Mouse (Mus musculus): Measurements from ENCODE around the gene Tjp3. TPM values are rescaled to one million over a fixed set of nuclear protein-coding genes. Genes with fewer than 3 reads are reported as not detected.
A peak's percentile ranks its signal among the peaks of the same experiment; 100 is the strongest.

Gene Tjp3
- total RNA-seq, 2 experiments from 2014 or later = 0.14 to 0.36 TPM

DNA sequence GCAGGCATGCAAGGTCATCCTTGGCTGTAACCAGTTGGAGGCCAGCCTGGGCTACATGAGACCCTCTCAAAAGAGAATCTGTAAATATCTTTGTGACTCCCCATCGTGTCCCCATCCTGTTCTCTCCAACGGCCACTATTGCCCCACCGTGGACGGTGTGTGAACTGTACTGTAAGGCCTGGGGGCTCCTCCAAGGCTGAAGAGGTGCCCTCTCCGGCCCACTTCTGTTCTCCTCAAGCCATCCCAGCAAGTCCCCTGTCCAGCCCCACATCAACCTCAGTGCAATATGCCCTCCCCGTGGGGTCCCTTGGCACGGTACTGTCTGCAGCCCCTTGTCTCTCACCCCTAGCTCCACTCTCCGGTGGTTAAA lies 27.9 kb upstream of the Tjp3 start:
- no peak for DNase-seq

DNA sequence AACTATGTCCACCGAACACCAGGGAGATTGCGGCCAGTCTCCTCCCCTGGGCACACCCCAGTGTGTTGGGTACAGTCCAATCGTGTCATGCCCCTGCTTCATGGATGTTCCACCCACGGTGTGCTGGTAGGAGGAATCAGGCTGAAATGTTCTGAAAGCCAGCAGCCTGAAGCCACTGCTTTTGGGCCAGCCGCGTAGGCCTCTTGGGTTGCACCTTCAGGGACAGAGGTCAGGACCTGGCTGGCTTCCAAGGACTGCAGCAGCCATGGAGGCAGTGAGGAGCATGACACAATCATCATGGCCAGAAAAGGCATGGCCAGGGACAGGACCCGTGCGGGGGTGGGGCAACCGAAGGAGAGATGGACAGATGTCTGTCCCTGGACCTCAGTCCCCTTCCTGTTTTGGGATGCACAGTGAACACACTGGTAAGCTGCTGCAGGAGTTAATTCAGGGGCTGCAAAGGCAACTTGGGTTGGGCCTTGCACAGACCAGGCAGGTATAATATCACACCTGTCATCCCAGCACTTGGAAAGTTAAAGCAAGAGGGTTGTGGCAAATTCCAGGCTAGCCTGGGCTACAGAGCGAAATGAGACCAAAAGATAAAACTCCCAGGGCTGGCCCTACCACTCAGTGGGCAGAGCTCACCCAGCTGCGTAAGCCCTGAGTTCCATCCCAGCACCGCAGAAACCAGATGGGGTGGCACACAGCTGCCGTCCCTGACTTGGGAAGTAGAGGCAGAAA lies 27.4 kb upstream of the Tjp3 start:
- peak; percentile 14 for DNase-seq

DNA sequence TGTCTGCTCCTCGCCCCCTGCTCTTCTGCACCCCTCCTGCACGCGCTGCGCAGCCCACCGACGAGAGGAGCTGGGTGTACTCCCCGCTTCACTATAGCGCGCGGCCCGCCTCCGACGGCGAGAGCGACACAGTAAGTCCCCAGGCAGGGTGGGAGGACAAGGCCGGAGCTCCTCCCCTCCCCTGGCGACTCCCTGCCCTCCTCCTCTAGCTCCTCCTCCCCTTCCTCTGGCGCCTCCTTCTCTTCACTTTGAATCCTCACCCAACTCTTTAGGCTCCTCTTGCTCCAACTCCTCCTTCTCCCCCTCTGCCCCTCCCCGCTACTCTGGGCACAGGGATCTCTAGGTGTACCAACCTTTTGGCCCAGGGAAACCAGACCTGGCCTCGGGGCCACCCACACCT lies 25.9 kb upstream of the Tjp3 start:
- DNase-seq = no peak

DNA sequence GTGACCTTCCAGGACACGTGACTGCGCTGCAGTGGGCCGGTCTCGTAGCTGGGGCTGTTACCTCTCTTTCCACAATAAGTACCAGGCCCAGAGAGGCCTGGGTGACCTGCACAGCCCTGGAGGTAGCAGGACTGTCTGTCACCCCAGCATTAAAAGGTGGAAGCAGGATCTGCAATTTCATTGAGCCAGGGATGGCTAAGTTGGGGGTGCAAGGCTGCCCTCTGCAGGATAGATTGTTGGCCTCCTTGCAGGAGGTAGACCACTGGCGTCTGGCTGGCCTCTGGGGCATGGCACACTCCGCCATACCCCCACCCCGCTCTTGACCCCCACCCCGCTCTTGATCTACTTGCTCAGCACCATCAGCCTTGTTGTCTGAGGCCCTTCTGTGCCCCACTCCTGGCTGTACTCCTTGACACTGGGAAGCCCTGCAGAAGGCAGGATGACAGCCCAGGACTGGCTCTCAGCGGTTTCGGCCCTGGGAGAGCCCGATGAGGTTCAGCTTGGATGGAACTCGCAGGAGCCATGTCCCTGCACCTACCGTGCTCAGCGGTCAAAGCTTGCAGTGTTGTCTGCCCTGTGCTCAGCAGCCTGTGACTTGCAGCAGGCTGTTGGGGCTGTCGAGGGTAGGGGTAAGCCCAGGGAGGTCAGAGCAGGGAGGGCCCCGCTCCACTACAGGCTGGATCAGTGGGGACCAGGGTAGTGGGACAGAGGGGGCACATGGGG lies 25.1 kb upstream of the Tjp3 start:
- DNase-seq = peak; percentile 19

DNA sequence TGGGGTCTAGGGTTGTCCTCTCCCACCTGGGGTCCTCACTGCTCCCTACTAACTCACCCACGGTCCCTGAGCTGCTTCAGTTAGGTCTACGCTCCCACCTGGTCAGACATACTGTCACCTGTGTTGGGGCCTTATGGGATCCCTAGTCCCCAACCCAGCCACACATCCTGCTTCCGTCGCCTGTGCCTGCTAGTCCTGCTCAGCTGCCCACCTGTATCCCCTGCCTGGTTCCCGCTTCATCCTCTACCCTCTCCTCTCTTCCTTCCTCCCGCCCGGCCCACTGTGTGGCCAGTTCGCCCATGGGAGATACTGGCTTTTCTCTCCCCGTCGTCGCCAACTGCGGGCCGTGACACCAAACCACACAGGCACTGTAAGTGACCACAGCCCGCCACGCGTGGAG lies 24.2 kb upstream of the Tjp3 start:
- DNase-seq = no peak

DNA sequence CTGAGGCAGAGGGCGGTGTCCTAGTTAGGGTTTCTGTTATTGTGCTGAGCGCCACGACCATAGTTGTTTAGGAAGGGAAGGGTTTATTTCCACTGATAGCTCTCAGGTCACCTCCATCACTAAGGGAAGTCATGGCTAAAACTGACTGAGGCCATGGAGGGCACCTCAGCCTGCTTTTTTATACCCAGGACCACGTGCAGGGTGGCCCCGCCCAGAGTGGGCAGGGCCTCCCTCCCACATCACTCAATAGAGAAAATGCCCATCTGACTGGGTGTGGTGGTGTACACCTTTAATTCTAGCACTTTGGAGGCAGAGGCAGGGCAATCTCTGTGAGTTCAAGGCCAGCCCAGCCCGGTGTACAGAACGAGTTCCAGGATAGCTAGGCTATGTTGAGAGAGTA lies 22.8 kb upstream of the Tjp3 start:
- no peak for DNase-seq

DNA sequence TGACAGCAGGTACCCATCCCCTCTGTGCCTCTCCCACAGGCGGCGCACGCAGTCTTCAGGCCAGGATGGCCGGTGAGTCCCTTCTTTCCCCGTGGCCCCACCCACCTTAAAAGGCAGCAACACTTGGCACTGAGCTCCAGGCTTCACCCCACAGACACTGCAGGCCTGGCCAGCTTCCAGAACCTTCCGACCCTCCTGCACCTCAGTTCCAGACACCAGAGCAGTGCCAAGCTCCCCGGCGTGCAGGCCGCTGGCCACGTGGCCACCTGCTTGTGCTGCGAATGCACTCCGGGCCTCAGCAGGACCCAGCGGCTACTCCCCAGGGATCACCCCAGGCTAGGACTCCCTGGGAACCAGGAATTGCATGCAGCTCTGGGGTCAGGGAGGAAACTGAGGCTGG lies 22.2 kb upstream of the Tjp3 start:
- DNase-seq = peak; percentile 14

DNA sequence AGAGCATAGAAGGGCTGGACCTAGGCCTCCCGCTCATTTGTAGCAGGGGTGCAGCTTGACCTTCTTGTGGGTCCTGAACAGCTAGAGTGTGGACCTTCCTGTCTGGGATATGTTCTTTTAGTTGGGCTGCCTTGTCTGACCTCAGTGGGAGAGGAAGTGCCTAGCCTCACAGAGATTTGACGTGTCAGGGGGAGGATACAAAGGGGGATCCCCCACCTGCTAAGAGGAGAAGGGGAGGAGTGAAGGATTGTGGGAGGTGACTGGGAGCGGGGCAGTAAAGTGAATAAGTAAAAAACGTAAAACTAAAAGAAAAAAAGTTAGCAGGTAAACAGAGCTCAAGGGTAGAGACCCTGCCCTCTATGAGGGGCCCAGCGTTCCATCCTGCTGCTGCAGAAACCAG lies 18.2 kb upstream of the Tjp3 start:
- no peak for DNase-seq

DNA sequence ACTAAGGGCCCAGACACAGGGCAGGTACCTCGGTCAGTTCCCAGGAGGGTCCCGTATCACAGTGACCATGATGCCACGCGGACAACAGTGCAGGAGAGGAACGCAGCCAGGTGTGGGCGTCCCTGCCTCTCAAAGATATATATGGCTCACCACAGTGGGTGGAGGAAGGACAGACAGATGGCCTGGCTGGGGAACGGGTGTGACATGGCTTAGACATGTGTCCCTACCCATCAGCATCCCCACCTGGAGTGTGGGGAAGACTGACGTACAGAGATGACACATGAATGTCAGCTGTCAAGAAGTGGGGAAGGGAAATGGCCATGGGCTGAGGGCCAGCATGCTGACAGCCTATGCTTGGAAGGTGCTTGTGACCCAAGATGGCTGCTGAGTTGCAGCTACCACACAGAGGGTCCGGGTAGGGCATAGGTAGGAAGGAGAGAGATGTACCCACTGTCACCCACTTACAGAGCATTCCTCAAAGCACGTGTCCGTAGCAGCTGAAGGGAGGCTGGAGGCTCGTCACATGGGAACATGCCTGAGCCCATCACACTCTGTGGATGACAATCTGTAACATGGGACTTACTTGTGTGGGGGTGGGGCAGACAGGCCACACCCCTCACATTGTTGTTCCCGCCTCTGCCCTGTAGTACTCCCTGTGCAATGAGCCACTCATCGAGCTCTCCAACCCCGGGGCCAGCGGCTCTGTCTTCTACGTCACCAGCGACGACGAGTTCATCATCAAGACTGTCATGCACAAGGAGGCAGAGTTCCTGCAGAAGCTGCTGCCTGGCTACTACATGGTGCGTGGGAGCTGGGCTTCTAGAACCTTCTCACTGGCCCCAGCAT lies 15.7 kb upstream of the Tjp3 start:
- DNase-seq = no peak

DNA sequence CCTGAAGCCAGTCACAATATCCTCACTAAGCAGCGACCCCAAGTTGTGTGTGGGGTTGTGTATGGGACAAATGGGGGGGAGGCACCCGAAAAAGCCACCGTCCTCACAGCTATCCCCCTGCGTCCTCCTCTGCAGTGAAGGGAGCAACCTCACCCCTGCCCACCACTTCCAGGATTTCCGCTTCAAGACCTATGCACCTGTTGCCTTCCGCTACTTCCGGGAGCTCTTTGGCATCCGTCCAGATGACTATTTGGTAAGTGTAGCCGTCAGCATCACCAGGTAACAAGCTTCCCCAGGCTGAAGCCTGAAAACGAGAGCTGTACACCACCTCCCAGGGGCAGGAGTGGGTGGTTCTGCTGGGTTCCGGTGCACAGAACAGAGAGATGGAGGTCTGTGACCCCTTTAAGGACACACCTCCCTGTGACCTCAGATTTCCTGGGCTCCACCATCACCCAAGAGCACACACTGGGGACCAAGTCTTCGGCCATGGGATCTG lies 14.8 kb upstream of the Tjp3 start:
- no peak for DNase-seq

DNA sequence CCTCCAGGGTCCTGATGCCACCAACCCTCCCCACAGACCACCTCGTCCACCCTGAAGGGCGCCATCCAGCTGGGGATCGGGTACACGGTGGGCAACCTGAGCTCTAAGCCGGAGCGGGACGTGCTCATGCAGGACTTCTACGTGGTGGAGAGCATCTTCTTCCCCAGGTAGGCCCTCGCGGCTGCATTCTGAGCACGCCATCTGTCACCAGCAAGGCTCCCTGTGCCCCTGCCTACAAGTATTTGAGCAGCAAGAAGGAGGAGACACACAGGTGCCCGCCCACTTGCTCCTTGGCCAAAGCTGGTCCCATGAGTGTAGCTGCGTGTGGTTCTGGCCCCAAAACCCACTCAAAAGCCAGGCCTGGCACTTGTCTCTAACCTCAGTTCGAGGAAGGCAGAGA lies 14.3 kb upstream of the Tjp3 start:
- no peak for DNase-seq

DNA sequence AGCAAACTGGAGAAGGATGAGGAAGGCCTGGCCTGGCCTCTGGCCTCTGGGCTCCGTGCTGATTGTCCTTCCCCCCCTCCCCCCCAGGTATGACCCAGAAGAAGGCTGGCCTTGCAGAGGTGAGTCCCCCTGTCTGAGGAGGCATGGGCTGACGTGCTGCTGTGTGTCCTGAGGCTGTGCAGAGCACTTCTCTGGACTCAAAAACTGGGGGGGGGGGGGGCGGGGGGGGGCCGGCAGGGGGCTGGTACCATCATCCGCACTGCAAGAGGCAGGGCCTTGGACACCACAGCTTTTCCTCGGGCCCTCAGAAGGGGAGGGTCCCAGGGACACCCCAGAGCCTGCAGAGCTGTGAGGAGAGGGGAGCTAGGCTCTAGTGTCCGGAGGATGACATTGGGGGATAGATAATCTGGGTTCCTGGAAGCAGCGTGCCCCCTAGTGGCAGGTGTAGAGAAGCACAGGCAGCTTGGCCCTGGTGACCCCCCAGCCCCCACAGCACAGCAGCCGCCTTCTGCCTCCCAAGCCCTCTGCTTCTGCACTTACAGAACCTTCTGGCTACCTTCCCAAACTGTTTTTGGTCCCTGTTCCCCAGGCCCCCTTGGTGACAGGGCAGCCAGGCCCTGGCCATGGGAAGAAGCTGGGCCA lies 13.3 kb upstream of the Tjp3 start:
- peak; percentile 61 for DNase-seq

DNA sequence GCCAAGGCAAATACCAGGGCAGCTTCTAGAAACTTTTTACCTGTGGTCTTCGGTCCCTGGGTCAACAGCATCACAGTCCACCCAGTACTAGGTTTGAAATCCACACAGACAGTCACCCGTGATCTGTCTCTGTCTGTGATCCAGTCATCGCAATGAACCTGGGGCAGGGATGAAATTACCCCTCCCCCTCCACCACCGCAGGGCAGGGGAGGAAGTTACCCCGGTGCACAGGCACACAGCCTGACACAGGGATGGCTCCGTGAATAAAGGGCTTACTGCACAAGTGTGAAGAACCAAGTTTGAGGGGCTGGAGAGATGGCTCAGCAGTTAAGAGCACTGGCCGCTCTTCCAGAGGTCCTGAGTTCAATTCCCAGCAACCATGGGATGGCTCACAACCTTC lies 12.4 kb upstream of the Tjp3 start:
- no peak for DNase-seq

DNA sequence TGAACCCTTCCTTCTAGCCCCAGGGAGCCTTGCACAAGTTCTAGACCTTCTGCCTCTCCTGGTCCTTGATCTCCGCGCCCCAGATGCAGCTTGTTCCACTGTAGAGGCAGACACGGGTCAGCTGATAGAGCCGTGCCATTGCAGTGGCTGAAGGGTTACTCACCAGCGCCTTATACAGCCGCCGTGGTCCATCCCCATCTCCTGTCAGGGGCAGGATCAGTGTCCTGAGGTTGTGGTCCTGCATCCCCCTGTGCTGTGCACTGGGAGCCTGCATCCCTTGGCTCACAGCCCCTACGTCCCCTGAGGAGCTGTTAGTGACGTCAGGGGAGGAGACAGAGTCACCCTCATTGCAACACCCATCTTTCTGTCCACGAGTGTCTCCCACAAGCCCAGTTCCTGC lies 11.9 kb upstream of the Tjp3 start:
- DNase-seq = no peak

DNA sequence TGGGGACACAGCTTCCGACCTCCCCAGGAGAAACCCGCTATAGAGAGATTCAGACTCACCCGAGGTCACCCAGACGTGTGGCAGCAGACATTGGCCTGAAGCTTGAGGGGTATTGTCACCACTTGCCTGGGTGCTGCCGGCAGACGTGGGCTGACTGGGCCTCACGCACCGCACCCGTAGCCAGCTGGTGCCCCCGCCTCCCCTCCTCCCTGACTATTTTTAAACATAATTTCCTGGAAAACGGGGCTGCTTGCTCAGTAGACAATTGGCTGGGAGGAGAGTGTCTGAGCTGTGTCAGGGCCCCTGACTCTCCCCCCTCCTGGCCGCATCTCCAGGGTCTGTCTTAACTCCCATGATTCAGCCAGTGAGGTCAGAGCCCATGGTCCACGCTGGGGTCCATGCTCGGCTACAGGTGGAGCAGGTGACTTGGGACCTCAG lies 11.4 kb upstream of the Tjp3 start:
- no peak for DNase-seq

DNA sequence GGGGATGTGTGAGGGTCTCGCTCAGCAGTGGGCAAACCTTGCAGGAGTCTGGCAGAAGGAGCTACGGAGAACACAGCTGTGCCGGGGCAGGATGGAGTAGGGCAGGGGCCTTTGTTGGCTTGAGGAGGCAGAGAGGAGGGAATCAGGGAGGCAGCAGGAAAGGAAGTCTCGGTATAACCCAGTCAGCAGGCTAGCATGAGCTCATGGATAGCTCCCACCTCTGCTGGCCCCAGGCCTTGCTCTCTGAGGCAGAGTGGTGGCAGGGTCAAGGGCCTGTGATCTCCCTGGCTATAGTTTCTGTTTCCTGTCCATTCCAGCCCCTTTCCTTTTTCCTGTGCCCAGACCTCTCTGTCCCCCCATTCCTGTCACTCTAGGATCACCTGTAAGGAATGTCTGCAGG lies 10.9 kb upstream of the Tjp3 start:
- no peak for DNase-seq

DNA sequence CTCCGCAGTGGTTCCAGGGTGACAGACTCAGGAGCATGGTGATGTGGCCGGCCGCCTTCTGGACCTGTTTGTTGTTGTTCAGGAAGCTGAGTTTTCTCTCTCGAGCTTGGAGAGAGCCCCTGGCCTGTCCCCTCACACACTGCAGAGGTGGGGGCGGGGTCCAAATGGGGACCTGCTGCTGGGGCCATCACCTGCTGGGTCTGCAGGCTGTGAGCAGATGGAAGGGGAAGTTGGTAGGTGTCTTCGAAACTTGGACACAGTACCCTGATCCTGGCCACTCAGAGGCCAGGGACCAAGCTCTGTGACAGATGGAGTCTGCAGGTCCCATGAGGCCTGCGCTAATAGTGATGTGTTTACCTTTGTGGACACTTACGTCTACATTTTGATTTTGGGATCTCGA lies 9.9 kb upstream of the Tjp3 start:
- DNase-seq = no peak

DNA sequence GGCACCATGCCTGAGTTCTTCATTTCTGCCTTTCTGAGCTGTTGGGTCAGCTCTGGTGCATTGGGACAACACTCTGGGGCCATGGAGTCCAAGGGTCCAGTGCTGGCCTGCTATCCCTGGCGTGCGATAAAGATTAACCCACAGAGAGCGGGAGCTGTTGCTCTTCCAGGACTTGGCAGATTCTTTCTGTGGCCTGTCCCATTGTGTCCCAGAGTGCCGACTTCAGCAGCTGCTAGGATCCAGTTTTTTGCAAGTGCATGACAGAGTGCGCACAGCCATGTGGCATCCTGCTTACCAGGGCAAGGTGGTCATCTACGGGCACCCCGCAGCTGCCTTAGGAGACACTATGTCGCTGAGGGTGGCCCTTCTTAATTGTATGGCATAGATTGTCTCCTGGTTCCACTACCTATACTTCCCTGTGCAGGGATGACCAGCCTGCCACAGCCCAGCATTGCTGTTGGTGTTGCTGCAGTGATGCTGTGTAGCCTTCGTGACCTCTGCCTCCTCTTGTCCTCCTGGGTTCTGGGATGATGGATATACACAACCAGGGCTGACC lies 9.0 kb upstream of the Tjp3 start:
- DNase-seq = no peak

DNA sequence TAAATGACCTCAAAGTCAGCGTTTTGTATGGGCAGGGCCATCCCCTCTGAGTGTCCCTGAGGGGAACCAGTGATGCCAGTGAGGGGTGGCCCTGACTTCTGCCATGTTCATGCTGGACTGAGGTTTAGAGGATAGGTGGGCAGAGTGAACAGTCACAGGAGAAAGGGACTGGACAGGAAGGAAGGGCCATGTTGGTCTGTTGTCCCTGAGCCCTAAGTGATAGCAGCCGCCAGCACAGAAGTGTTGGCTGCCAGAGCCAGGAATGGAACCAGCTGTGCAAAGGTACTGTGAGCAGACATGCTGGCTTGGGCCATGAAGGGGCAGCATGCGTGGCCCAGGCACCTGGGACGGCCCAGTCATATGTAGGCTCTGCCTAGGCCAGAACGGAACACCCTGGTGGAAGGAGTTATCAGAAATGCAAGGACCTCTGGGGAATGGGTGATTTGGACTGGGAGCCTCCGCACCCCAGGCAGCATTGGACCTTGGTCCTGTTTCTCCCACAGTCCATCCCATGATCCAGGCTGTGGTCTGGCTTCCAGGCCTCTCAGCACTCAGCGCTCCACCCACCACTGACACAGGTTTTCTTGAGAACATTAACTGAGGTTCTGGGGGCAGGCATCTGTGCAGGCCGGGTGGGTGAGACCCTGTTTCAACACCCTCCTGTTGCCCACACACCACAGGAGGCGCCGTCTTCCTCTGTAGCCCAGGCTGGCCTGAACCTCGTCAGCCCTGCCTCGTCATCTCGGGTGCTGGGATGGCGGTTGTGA lies 8.4 kb upstream of the Tjp3 start:
- DNase-seq = no peak

DNA sequence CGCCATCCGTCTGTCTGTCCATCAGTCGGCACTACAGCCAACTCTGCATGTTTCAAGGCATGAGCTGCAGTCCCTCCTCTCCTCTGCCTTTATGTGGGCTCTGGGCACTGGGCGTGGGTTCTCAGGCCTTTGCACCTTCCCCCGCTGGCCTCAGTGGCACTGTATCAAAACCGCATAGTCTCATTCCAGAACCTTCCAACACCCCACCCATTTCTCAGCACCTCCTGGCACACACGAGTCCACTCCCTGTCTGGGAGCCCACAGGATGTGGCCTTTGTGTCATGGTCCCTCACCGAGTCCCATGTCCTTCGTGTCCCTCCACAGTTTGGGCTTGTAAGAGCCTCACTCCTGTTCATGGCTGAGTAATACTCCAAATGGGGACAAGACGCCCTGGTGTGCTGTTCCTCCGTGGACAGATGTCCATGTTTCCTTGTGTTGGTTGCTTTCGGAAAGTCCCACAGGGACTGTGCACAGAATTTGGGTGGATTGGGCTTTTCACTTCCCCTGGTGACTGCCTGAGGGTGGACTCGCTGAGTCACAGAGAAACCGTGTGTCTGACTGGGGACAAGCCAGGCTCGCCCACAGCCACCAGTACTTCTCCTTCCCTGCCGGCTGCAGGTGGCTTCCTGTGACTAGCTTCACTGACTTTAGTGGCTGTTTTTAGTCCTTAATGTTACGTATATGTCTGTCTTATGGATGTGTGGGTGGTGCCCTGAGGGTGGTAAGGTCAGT lies 7.2 kb upstream of the Tjp3 start:
- no peak for DNase-seq

DNA sequence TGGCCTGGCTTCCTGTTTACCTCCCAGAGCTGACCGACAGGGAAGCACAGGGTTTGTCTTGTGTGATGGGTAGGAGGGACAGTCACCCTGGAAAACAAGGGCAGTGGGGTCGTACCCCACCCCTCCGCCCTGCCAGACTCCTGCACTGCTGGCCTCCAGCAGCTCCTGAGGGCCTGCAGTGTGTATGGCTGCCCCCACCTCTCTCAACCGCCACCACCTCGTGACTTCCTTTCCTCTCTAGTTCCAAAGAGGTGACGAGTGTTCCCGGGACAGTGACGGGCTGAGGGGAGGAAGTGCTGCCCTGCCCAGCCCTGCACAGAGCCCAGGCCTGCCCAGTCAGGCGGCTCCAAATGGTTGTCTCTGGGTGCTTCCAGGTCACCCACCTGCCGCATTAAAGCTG lies 6.5 kb upstream of the Tjp3 start:
- no peak for DNase-seq
